Mouse (Mus musculus): ENCODE measurements around the gene Olfr206. TPM values are rescaled to one million over a fixed set of nuclear protein-coding genes. Genes with fewer than 3 reads are reported as not detected.
"Not testable (repeated sequence)": the region's sequence is repeated elsewhere in the genome, so short reads cannot be mapped to it uniquely, and the experiment has no call there.

Olfr206 gene
- not detected in 2 replicates for polyA plus RNA-seq (2015; fragmentation: Nextera tagmentation; extraction: Ambion mirVana)

DNA sequence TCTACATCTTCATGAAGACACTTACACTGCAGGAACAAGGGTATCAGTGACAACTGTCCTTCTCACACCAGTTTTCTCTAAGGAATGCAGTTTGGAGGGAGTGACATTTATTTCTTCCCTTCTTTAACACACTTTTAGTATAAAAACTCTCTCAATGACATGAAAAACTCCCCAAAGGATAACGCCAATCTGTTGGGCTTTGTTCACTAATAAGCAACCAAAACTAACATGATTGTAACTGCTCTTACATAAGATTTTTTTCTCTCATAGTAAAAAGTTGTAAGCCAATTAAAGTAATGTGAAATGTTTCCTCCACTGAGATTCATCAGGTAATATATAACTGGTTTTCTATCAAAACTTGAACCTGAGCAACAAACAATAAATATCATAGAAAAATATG, at the start of gene Olfr206:
TSS of gene Olfr206 (minus strand) at position 101 of the 400 bp plus-strand sequence.
- Histone ChIP-seq H3K9me3 (ENCODE audit: control insufficient read depth, low read length) (no peaks in the 10 kb centered on the region), H3K9ac (ENCODE audit: low read length) (no peak within 1 kb of the TSS), H3K4me2 (replicated peaks; ENCODE audit: low read depth) (no peak within 1 kb of the TSS), H3K4me3 (ENCODE audit: low read depth, low read length) (no peak within 1 kb of the TSS), H3K36me3 (ENCODE audit: control insufficient read depth, insufficient read depth, low read length) (no peaks in the 10 kb centered on the region), H3K27me3 (ENCODE audit: control insufficient read depth, insufficient read depth, low read length) (no peaks in the 10 kb centered on the region), H3K4me1 (replicated peaks; ENCODE audit: control insufficient read depth, insufficient read depth) (no peaks in the 10 kb centered on the region), H3K27ac (replicated peaks) (no peak within 1 kb of the TSS)
- ATAC-seq (ENCODE audit: low FRiP score, low TSS enrichment): no peak
- TF ChIP-seq EP300 (optimal IDR thresholded peaks at IDR 0.05) (no peak), CTCF (IDR thresholded peaks at IDR 0.05; ENCODE audit: low read depth) (no peak)
- 72% methylated on average over 1 of the region's 1 CpGs for WGBS
- DNase-seq (ENCODE audit: low spot score): no peak

DNA sequence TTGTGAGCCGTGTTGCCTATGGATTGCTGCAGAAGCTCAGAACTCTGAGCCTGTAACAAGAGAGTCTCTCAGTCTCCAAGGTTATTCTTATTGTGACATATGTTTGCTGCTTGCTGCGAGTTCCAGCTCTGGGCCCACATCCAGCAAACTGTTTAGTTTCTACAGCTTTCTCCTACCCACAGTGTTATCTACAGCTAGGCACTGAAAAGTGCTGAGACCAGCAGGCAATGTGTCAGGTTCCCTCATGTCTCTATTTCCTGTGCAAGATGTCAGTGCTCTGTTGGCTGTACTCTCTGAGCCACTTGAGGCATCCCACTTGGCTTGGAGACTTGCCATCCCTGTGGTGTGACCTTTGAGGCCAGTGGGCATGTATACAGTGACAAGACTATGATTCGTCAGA, 44.3 kb upstream of the Olfr206 start:
- no peak overlapping the region for H3K27ac ChIP-seq (replicated peaks)
- TF ChIP-seq CTCF (IDR thresholded peaks at IDR 0.05; ENCODE audit: low read depth) (no peak), EP300 (optimal IDR thresholded peaks at IDR 0.05) (no peak)
- no peak for ATAC-seq (ENCODE audit: low FRiP score, low TSS enrichment)
- H3K27me3 ChIP-seq (ENCODE audit: control insufficient read depth, insufficient read depth, low read length): no peaks in the 10 kb centered on the region
- H3K36me3 ChIP-seq (ENCODE audit: control insufficient read depth, insufficient read depth, low read length): no peaks in the 10 kb centered on the region
- no peaks in the 10 kb centered on the region for H3K4me1 ChIP-seq (replicated peaks; ENCODE audit: control insufficient read depth, insufficient read depth)
- H3K9ac ChIP-seq (ENCODE audit: low read length): no peak overlapping the region
- 44% methylated on average over 3 of the region's 3 CpGs for WGBS
- H3K9me3 ChIP-seq (ENCODE audit: control insufficient read depth, low read length): no peaks in the 10 kb centered on the region
- H3K4me3 ChIP-seq (ENCODE audit: low read depth, low read length): no peak overlapping the region
- no peak for DNase-seq (ENCODE audit: low spot score)
- no peak overlapping the region for H3K4me2 ChIP-seq (replicated peaks; ENCODE audit: low read depth)

DNA sequence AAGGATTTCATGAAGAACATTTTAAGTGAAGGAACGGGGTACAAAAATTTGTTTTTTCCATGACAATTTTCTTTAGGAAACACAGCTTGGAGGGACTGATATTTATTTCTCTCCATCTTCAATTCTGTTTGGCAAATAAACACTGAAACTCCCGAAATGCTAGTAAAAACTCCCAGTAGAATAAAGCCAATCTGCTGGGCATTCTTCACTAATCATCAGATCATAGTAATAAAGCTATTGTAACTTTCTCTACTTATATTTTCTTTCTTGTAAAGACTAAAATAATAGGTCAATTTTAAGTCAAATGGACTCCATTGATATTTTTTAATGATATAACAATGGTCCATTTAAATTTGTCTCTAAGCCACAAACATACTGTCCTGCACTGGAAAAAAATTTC, 14.8 kb upstream of the Olfr206 start, which contains the start of gene Olfr209:
TSS of gene Olfr209 (minus strand) at position 101 of the 400 bp plus-strand sequence.
- DNase-seq (ENCODE audit: low spot score) (no peak), ATAC-seq (ENCODE audit: low FRiP score, low TSS enrichment) (no peak)
- H3K9ac ChIP-seq (ENCODE audit: low read length): no peak within 1 kb of the TSS
- 68% methylated on average over 2 of the region's 2 CpGs for WGBS
- H3K27me3 ChIP-seq (ENCODE audit: control insufficient read depth, insufficient read depth, low read length): no peaks in the 10 kb centered on the region
- TF ChIP-seq CTCF (IDR thresholded peaks at IDR 0.05; ENCODE audit: low read depth) (no peak), EP300 (optimal IDR thresholded peaks at IDR 0.05) (no peak)
- no peaks in the 10 kb centered on the region for H3K9me3 ChIP-seq (ENCODE audit: control insufficient read depth, low read length)
- H3K27ac ChIP-seq (replicated peaks): no peak within 1 kb of the TSS
- no peak within 1 kb of the TSS for H3K4me3 ChIP-seq (ENCODE audit: low read depth, low read length)
- H3K4me1 ChIP-seq (replicated peaks; ENCODE audit: control insufficient read depth, insufficient read depth): no peaks in the 10 kb centered on the region
- no peak within 1 kb of the TSS for H3K4me2 ChIP-seq (replicated peaks; ENCODE audit: low read depth)
- no peaks in the 10 kb centered on the region for H3K36me3 ChIP-seq (ENCODE audit: control insufficient read depth, insufficient read depth, low read length)

DNA sequence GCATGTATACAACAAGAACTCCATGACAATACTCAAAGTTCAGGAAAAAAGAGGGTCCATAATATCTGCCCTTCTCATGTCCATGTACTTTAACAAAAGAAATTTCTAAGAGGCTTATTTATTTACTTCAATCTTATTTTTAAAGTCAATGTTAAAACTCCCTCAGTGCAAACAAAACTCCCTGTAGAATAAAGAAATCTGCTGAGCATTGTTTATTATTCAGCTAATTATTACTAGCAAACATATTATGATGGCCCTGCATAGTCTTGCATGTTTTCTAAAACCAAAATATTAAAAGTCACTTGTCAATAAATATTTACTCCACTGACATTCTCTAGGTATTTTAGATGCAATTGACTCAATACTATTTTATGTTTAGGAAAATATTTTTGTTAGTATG, 18.0 kb downstream of the Olfr206 start, which contains the start of gene Olfr205:
TSS of gene Olfr205 (minus strand) at position 101 of the 400 bp plus-strand sequence.
- TF ChIP-seq CTCF (IDR thresholded peaks at IDR 0.05; ENCODE audit: low read depth) (no peak), EP300 (optimal IDR thresholded peaks at IDR 0.05) (no peak)
- no peak for DNase-seq (ENCODE audit: low spot score)
- Histone ChIP-seq H3K27me3 (ENCODE audit: control insufficient read depth, insufficient read depth, low read length) (no peaks in the 10 kb centered on the region), H3K9ac (ENCODE audit: low read length) (no peak within 1 kb of the TSS), H3K4me3 (ENCODE audit: low read depth, low read length) (no peak within 1 kb of the TSS), H3K4me2 (replicated peaks; ENCODE audit: low read depth) (no peak within 1 kb of the TSS), H3K4me1 (replicated peaks; ENCODE audit: control insufficient read depth, insufficient read depth) (no peaks in the 10 kb centered on the region), H3K36me3 (ENCODE audit: control insufficient read depth, insufficient read depth, low read length) (no peaks in the 10 kb centered on the region), H3K9me3 (ENCODE audit: control insufficient read depth, low read length) (no peaks in the 10 kb centered on the region), H3K27ac (replicated peaks) (no peak within 1 kb of the TSS)
- ATAC-seq (ENCODE audit: low FRiP score, low TSS enrichment): no peak

DNA sequence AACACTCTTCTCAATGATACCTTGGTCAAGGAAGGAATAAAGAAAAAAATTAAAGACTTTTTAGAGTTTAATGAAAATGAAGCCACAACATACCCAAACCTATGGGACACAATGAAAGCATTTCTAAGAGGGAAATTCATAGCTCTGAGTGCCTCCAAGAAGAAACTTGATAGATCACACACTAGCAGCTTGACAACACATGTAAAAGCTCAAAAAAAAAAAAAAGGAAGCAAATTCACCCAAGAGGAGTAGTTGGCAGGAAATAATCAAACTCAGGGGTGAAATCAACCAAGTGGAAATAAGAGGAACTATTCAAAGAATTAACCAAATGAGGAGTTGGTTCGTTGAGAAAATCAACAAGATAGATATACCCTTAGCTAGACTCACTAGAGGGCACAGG, 25.8 kb downstream of the Olfr206 start:
- H3K9ac ChIP-seq (ENCODE audit: low read length); ATAC-seq (ENCODE audit: low FRiP score, low TSS enrichment); H3K4me1 ChIP-seq (replicated peaks; ENCODE audit: control insufficient read depth, insufficient read depth); H3K27ac ChIP-seq (replicated peaks); H3K9me3 ChIP-seq (ENCODE audit: control insufficient read depth, low read length); H3K4me2 ChIP-seq (replicated peaks; ENCODE audit: low read depth); H3K36me3 ChIP-seq (ENCODE audit: control insufficient read depth, insufficient read depth, low read length); DNase-seq (ENCODE audit: low spot score); H3K27me3 ChIP-seq (ENCODE audit: control insufficient read depth, insufficient read depth, low read length); H3K4me3 ChIP-seq (ENCODE audit: low read depth, low read length): not testable (repeated sequence)
- 45% methylated on average over 1 of the region's 1 CpGs for WGBS

DNA sequence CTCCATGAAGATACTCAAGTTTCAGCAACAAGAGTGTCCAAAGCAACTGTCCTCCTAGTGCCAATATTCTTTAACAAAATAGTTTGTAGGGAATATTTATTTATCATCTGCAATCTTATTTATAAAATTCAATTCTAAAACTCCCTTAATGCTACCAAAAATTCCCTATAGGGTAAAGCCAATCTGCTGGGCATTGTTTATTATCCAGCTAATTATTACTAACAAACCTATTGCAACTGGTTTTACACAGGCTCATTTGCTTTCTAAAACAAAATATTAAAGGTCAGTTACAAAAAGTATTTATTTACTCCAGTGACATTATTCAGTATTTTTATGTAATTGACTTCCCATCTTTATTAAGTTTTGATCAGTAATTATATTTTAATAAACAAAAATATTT, 30.9 kb downstream of the Olfr206 start, which contains the start of gene Olfr204:
TSS of gene Olfr204 (minus strand) at position 101 of the 400 bp plus-strand sequence.
- Histone ChIP-seq H3K36me3 (ENCODE audit: control insufficient read depth, insufficient read depth, low read length) (no peaks in the 10 kb centered on the region), H3K27ac (replicated peaks) (no peak within 1 kb of the TSS), H3K9ac (ENCODE audit: low read length) (no peak within 1 kb of the TSS), H3K4me2 (replicated peaks; ENCODE audit: low read depth) (no peak within 1 kb of the TSS), H3K4me3 (ENCODE audit: low read depth, low read length) (no peak within 1 kb of the TSS), H3K9me3 (ENCODE audit: control insufficient read depth, low read length) (no peaks in the 10 kb centered on the region), H3K4me1 (replicated peaks; ENCODE audit: control insufficient read depth, insufficient read depth) (no peaks in the 10 kb centered on the region), H3K27me3 (ENCODE audit: control insufficient read depth, insufficient read depth, low read length) (no peaks in the 10 kb centered on the region)
- TF ChIP-seq CTCF (IDR thresholded peaks at IDR 0.05; ENCODE audit: low read depth) (no peak), EP300 (optimal IDR thresholded peaks at IDR 0.05) (no peak)
- ATAC-seq (ENCODE audit: low FRiP score, low TSS enrichment) (no peak), DNase-seq (ENCODE audit: low spot score) (no peak)

All from stomach, postnatal 0 days (tissue).